Mouse (Mus musculus): ENCODE data around the gene Tdrd5. TPM values are rescaled to one million over a fixed set of nuclear protein-coding genes. Genes with fewer than 3 reads are reported as not detected.
"Not testable (repeated sequence)": the region's sequence is repeated elsewhere in the genome, so short reads cannot be mapped to it uniquely, and the experiment has no call there.

The Tdrd5 gene
- total RNA-seq, 2 experiments from 2014 or later = 0.08 to 0.90 TPM

- peak; percentile 10 to 44 for DNase-seq (ENCODE audit: low spot score in 2 of 2)
Observed at GRCm38 (mm10) chr1:156263352-156263751, 40.1 kb downstream of the Tdrd5 start.

GRCm38 (mm10) chr1:156254866-156255265 lies 48.6 kb downstream of the Tdrd5 start:
- DNase-seq (ENCODE audit: low spot score in 2 of 2) = no peak

GRCm38 (mm10) chr1:156251096-156251495 lies 52.4 kb downstream of the Tdrd5 start:
- DNase-seq (ENCODE audit: low spot score in 2 of 2) = not testable (repeated sequence)

DNA sequence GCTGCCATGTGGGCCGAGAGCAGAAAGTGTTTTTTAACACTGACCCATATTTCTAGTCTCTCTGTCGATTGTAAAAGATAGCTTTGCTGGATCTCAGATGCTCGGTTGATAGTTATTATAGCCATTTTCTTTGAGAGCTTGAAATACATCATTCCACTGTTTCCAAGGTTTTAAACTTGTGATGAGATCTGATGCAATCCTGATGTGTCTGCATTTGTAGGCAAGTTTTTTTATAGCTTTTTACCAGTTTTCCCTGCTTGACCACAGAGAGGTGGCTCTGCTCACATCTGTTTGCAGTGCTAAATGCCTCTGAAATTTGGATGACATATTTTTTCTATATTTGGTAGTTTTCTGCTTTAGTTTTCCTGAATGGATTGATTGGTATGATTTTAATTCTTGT lies 55.6 kb downstream of the Tdrd5 start:
- DNase-seq (ENCODE audit: low spot score in 2 of 2) = no peak

- DNase-seq (ENCODE audit: low spot score in 2 of 2) = no peak
Observed at GRCm38 (mm10) chr1:156241713-156242348, 61.6 kb downstream of the Tdrd5 start.

DNA sequence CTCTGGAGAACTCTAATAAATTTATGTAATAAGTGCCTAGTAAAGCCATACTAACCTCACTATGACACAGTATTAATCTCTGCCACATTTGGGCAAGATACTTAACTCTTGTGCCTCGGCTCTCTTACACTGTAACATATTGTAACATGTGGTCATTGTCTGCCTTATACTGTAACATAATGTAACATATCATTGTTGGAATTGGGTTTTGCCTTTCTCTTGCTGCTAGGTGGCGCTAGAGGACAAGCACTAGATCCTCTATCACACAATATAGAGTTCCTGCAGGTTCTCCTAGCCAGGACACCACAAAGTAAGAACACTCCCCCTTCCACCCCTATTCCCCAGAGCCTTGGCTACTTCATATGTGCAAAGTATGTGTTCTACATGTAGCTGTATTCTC lies 62.4 kb downstream of the Tdrd5 start:
- no peak for DNase-seq (ENCODE audit: low spot score in 2 of 2)

GRCm38 (mm10) chr1:156231122-156231521 lies 72.3 kb downstream of the Tdrd5 start:
- DNase-seq (ENCODE audit: low spot score in 2 of 2) = no peak

DNA sequence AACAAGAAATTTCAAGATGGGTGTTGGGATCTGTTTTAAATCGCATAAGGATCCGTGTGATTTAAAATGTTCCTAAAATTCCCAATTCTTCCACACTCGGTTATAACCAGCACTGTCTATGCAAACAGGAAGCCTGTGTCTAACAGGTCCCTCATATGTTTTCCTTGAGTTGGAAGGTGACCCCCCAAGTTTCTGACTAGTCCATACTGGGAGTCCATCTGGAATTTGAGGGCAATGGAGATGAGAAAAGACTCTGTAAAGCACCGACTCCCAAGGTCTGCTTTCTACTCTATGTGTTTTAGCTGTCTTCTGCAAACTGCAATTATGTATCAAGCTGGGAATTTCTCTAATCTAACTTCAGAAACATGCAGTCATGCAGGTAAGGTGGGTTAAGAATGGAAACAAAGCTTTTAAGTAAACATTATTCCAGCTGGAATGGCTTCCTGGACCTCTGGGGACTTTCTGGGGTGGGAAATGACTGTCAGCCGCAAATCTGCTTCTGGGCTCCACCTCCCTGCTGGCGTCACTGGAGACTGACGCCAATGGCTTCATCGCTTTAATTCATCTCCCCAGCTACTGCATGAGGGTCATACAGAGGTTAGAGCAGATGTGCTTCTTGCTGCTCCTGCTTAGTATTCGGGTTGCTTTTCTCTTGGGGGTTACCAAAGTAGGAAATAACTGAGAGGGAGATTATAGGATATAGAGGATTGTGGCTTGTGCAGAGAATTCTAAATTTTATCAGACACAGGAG lies 73.0 kb downstream of the Tdrd5 start:
- DNase-seq (ENCODE audit: low spot score in 2 of 2) = no peak

GRCm38 (mm10) chr1:156229448-156229847 lies 74.0 kb downstream of the Tdrd5 start:
- DNase-seq (ENCODE audit: low spot score in 2 of 2) = peak; percentile 27 to 30

DNA sequence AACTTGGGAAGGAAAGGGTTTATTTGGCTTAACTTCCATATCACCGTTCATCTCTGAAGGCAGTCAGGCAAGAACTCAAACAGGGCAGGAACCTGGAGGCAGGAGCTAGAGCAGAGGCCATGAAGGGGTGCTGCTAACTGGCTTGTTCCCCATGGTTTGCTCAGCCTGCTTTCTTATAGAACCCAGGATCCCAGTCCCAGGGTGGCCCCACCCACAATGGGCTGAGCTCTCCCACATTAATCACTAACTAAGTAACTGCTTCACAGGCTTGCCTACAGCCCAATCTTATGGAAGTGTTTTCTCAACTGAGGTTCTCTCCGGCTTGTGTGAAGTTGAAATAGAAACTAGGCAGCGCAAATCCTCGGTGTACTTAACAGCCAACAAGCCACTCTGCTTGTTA lies 74.7 kb downstream of the Tdrd5 start:
- DNase-seq (ENCODE audit: low spot score in 2 of 2) = no peak

GRCm38 (mm10) chr1:156226903-156227302 lies 76.6 kb downstream of the Tdrd5 start:
- no peak for DNase-seq (ENCODE audit: low spot score in 2 of 2)

DNA sequence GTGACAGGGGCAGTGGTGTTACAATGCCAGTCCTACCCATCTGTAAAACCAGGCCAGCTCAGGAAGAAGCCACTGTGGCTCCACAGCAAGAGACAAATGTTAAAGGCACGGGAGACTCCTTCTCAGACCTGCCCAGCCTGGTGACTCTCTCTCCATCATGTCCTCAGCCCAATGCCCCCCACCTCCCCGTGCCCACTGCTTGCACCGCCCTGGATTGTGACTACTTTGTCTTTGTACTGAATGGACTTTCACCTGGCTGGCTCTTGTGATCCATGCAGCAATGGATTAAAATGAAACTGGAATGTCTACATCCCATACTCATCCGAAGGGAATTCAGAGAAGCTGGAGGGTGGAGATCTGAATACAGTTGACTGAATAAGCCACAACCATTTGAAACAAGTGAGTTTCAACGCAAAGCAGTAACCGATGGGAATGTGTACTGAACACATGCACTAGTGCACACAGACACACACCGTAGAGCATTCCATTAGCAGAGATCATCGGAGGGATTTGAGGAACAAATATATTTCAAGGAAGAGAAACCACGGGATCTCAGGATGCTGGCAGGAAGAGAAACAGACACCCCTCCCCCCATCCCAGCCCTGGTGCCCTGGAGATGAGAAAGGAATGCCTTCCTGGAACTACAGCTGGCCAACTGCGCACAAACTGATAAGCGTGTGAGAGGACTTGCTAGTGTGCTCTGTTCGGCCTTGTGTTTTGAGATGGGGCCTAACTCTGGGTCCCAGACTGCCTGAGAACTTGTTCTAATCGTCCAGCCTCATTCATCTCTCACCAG lies 81.1 kb downstream of the Tdrd5 start:
- DNase-seq (ENCODE audit: low spot score in 2 of 2) = no peak

DNA sequence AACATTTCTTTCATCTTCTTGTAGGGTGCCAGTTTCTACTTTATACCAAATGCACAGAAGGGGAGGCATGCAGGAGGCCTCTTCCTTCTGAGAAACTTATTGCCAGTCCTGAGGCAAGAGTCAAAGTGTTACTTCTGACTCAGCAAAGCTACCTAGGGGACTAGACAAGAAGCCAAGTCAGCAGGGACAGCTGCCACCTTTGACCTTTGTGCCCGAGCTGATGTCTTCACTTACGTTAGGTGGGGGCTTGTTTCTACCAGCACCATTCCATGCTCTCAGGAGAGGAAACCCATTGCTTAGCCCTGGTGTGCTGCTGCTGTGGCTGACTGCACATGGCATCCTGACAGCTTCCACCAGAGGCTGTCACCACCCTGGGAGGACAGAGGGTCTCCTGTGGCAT lies 82.1 kb downstream of the Tdrd5 start:
- no peak for DNase-seq (ENCODE audit: low spot score in 2 of 2)

- DNase-seq (ENCODE audit: low spot score in 2 of 2) = no peak
Observed at GRCm38 (mm10) chr1:156218573-156218972, 84.9 kb downstream of the Tdrd5 start.

- DNase-seq (ENCODE audit: low spot score in 2 of 2) = no peak
Observed at GRCm38 (mm10) chr1:156217941-156218340, 85.5 kb downstream of the Tdrd5 start.

DNA sequence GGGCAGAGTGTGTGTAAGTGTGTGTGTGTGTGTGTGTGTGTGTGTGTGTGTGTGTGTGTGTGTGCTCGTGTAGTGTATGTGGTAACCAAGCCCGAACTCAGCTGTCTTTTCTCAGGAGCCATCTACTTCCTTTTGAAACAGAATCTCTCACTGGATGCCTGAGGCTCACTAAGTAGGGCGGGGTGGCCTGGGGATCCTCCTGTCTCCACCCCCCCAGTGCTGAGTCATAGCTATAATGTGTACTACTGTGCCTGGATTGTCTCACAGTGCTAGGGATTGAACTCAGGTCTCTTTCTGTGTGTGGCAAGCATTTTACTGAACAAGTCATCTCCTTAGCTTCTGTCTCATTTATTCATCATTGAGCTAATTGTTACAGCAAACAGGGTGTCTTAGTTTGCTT lies 86.1 kb downstream of the Tdrd5 start:
- peak in 1 of 2 experiments; percentile 19 for DNase-seq (ENCODE audit: low spot score in 2 of 2)

DNA sequence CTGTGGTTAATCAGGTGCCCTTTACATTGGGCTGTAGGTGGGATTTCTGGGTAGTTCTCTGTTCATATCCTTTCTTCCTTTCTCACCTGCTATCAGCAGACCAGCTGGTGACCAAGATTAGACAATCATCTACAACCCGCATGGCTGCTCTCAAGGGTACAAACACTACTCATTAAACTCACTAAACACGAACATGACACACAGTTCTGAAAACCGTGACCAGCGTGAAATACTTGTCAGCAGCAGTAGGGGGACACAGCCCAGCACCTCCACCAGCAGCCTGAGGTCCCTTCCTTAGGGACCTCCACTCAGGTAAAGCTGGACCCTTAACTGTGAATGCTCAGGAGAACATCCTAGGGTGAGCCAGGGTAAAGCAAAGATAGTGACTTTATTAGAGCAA lies 87.2 kb downstream of the Tdrd5 start:
- no peak for DNase-seq (ENCODE audit: low spot score in 2 of 2)

DNA sequence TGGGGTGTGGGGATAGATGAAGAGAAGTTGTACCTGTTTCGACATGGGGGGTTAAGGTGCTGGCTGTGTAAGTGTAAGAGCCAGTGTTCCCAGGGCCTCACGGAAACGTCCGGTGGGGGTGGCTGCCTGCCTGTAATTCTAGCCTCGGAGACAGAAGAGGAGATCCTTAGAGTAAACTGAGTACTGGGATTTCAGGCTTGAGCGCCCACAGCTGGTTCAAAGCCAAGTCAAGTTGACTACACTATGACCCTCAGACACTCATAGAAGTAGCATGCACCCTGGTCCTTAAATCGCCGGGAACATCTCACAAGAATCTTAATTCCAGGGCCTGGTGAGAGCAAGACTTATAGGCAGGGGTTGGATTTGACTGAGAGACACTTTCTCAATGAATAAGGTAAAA lies 88.8 kb downstream of the Tdrd5 start:
- DNase-seq (ENCODE audit: low spot score in 2 of 2) = no peak

DNA sequence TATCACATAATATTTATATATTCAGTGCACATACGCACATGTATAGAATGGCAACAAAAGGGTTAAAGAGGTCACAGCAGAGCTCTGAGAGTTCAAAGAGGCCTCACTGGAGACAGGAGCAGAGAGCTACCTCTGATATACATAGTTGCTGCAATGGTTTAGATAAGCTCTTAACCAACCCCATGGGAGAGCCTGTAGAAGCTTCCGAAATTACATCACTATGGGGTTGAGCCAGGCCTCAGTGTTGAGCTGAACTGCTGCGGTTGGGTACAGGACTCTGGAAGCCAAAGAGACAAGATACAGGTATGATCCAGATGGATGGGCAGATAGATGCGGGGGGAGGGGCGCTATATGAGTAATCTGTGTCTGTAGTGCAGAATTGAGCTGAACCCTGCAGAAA lies 90.5 kb downstream of the Tdrd5 start:
- DNase-seq (ENCODE audit: low spot score in 2 of 2) = no peak

DNA sequence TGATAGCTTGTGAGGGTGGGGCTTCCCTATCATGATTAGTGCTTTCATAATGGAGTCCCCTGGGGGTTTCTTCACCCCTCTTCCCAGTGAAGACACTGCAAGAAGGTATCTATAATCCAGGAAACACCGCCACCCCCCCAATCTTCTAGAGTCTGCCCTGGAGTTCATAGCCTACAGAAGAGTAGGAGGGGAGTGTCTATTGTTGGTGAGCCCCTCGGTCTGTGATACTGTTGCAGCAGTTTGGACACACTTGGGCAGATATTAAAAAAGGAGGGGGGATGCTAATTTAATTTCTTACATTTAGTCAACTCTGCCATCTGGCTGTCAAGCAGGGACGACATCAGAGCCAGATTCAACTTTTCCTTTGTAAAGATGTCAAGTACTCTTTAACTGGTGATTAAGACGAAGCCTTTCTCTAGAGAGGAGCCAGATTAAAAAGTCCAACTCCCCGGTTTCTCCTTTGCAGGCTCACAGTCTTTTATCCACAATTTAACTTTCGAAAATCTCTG lies 91.6 kb downstream of the Tdrd5 start:
- DNase-seq (ENCODE audit: low spot score in 2 of 2) = no peak
